Mouse (Mus musculus) MEL (cell line): ENCODE measurements around the gene Bmt2. TPM values are rescaled to one million over a fixed set of nuclear protein-coding genes. Genes with fewer than 3 reads are reported as not detected.

Experiments
- DNase-seq: peaks from one replicate; pipeline ENCODE4 v3.0.0; 2011; ENCODE audit warnings: low read depth, low spot score
- H3K27ac ChIP-seq: 2 replicates; pipeline ENCODE4 v1.5.1; 2012; ENCODE audit warnings: low read depth, mild to moderate bottlenecking, control low read depth, low read length, moderate library complexity; ENCODE audit not compliant: control insufficient read depth
- H3K27me3 ChIP-seq, 2 experiments: fragments of 150-350 bp in 1 of 2; sonication (generic) in 1 of 2; 2 replicates each; pipeline ENCODE4 v1.6.1; 2012; ENCODE audit warnings: low read length in 2 of 2, mild to moderate bottlenecking in 2 of 2, improper control_type of control experiment in 1 of 2, moderate library complexity in 1 of 2; ENCODE audit not compliant: insufficient read depth in 2 of 2, control insufficient read depth in 1 of 2
- H3K36me3 ChIP-seq, 2 experiments: 2 replicates each; pipeline ENCODE4 v1.6.1; 2012 to 2014; ENCODE audit warnings: low read length in 2 of 2, improper control_type of control experiment in 1 of 2, inconsistent platforms in 1 of 2, mild to moderate bottlenecking in 1 of 2; ENCODE audit not compliant: insufficient read depth in 2 of 2, control insufficient read depth in 1 of 2
- H3K4me1 ChIP-seq, 2 experiments: fragments of 150-350 bp in 1 of 2; sonication (generic) in 1 of 2; 2 replicates each; pipeline ENCODE4 v1.6.1; 2012; ENCODE audit warnings: low read length in 2 of 2, improper control_type of control experiment in 1 of 2, mild to moderate bottlenecking in 1 of 2; ENCODE audit not compliant: insufficient read depth in 2 of 2, control insufficient read depth in 1 of 2
- H3K4me3 ChIP-seq, 2 experiments: fragments of 150-350 bp in 1 of 2; sonication (generic) in 1 of 2; 2 replicates each; pipeline ENCODE4 v1.5.1; 2012; ENCODE audit warnings: low read depth in 2 of 2, low read length in 2 of 2, mild to moderate bottlenecking in 2 of 2, moderate library complexity in 2 of 2, control low read depth in 1 of 2, improper control_type of control experiment in 1 of 2; ENCODE audit not compliant: control insufficient read depth in 1 of 2, insufficient read depth in 1 of 2
- H3K79me2 ChIP-seq: 2 replicates; pipeline ENCODE4 v1.6.1; 2012; ENCODE audit warnings: mild to moderate bottlenecking, low read length, moderate library complexity; ENCODE audit not compliant: control insufficient read depth, poor library complexity, insufficient read depth
- H3K9ac ChIP-seq: 2 replicates; pipeline ENCODE4 v1.6.1; 2012; ENCODE audit warnings: low read depth, mild to moderate bottlenecking, control low read depth, low read length, moderate library complexity; ENCODE audit not compliant: control insufficient read depth, poor library complexity, severe bottlenecking
- H3K9me3 ChIP-seq: fragments of 150-350 bp; sonication (generic); replicated peaks from 2 replicates; pipeline ENCODE4 v1.6.1; 2012; ENCODE audit warnings: mild to moderate bottlenecking, low read length, improper control_type of control experiment, moderate library complexity; ENCODE audit not compliant: insufficient read depth
- BHLHE40 ChIP-seq: IDR thresholded peaks from 2 replicates; pipeline ENCODE4 v1.6.1; 2012; ENCODE audit warnings: low read depth, mild to moderate bottlenecking, inconsistent platforms, low read length, improper control_type of control experiment, borderline replicate concordance
- CHD1 ChIP-seq: IDR thresholded peaks from 2 replicates; pipeline ENCODE4 v1.6.1; 2012; ENCODE audit warnings: low read depth, mild to moderate bottlenecking, inconsistent platforms, low read length, improper control_type of control experiment
- CHD2 ChIP-seq: IDR thresholded peaks from 2 replicates; pipeline ENCODE4 v1.6.1; 2011; ENCODE audit warnings: low read length, improper control_type of control experiment
- CTCF ChIP-seq, 3 experiments: IDR thresholded peaks in 2 of 3; conservative IDR thresholded peaks in 1 of 3; 2 replicates each; pipeline ENCODE4 v1.5.1; 2011 to 2012; ENCODE audit warnings: low read length in 3 of 3, low read depth in 2 of 3, mild to moderate bottlenecking in 2 of 3, improper control_type of control experiment in 1 of 3, inconsistent platforms in 1 of 3, mixed read lengths in 1 of 3, moderate library complexity in 1 of 3; ENCODE audit not compliant: control insufficient read depth in 1 of 3, insufficient read depth in 1 of 3, poor library complexity in 1 of 3, severe bottlenecking in 1 of 3
- E2F4 ChIP-seq: IDR thresholded peaks from 2 replicates; pipeline ENCODE4 v1.6.1; 2011; ENCODE audit warnings: low read depth, low read length, improper control_type of control experiment, borderline replicate concordance
- ETS1 ChIP-seq: IDR thresholded peaks from 2 replicates; pipeline ENCODE4 v1.6.1; 2012; ENCODE audit warnings: low read depth, mild to moderate bottlenecking, inconsistent platforms, low read length, improper control_type of control experiment, moderate library complexity
- GATA1 ChIP-seq: IDR thresholded peaks from 2 replicates; pipeline ENCODE4 v1.6.1; 2011; ENCODE audit warnings: low read depth, low read length, improper control_type of control experiment
- MAX ChIP-seq: IDR thresholded peaks from 2 replicates; pipeline ENCODE4 v1.6.1; 2011; ENCODE audit warnings: low read length, improper control_type of control experiment
- MEF2A ChIP-seq: IDR thresholded peaks from 2 replicates; pipeline ENCODE4 v1.6.1; 2014; ENCODE audit warnings: low read depth, mild to moderate bottlenecking, inconsistent platforms, low read length, improper control_type of control experiment; ENCODE audit not compliant: poor library complexity, insufficient replicate concordance, severe bottlenecking; ENCODE audit errors: extremely low read depth
- POLR2A ChIP-seq, 2 experiments: IDR thresholded peaks; 2 replicates each; pipeline ENCODE4 v1.6.1; 2011 to 2012; ENCODE audit warnings: low read length in 2 of 2, mild to moderate bottlenecking in 2 of 2, control low read depth in 1 of 2, improper control_type of control experiment in 1 of 2, low read depth in 1 of 2, moderate library complexity in 1 of 2; ENCODE audit not compliant: control insufficient read depth in 1 of 2, insufficient read depth in 1 of 2, poor library complexity in 1 of 2
- POLR2AphosphoS2 ChIP-seq: IDR thresholded peaks from 2 replicates; pipeline ENCODE4 v1.6.1; 2011; ENCODE audit warnings: low read length, improper control_type of control experiment
- POLR2AphosphoS5 ChIP-seq: IDR thresholded peaks from 2 replicates; pipeline ENCODE4 v1.6.1; 2012; ENCODE audit warnings: low read depth, borderline replicate concordance, mild to moderate bottlenecking, inconsistent platforms, low read length, moderate library complexity, mixed read lengths
- RAD21 ChIP-seq: IDR thresholded peaks from 2 replicates; pipeline ENCODE4 v1.6.1; 2011; ENCODE audit warnings: mild to moderate bottlenecking, low read depth, low read length, improper control_type of control experiment
- SMC3 ChIP-seq: IDR thresholded peaks from 2 replicates; pipeline ENCODE4 v1.6.1; 2011; ENCODE audit warnings: low read depth, low read length, improper control_type of control experiment
- TBP ChIP-seq: IDR thresholded peaks from 2 replicates; pipeline ENCODE4 v1.8.0; 2011; ENCODE audit warnings: low read depth, low read length, improper control_type of control experiment
- USF1 ChIP-seq: IDR thresholded peaks from 2 replicates; pipeline ENCODE4 v1.6.1; 2014; ENCODE audit warnings: low read depth, mild to moderate bottlenecking, inconsistent platforms, low read length, improper control_type of control experiment, moderate library complexity
- USF2 ChIP-seq, 2 experiments: IDR thresholded peaks; 2 replicates each; pipeline ENCODE4 v1.6.1; 2011 to 2012; ENCODE audit warnings: improper control_type of control experiment in 2 of 2, low read length in 2 of 2, borderline replicate concordance in 1 of 2, inconsistent platforms in 1 of 2, low read depth in 1 of 2, mild to moderate bottlenecking in 1 of 2; ENCODE audit not compliant: insufficient read depth in 1 of 2
- ZKSCAN1 ChIP-seq: IDR thresholded peaks from 2 replicates; pipeline ENCODE4 v1.6.1; 2012; ENCODE audit warnings: low read depth, mild to moderate bottlenecking, inconsistent platforms, low read length, improper control_type of control experiment, moderate library complexity
- polyA plus RNA-seq, 2 experiments: library from polyadenylated mRNA; stranded (reverse) in 1 of 2; unstranded in 1 of 2; fragments of >175 nt in 1 of 2; fragments of >200 nt in 1 of 2; gene quantifications; 2 replicates each; pipeline versions ENCODE4 v1.2.1 to v1.2.4; 2012; ENCODE audit warnings: low replicate concordance in 2 of 2, low read depth in 1 of 2; ENCODE audit not compliant: insufficient read length in 2 of 2, insufficient read depth in 1 of 2, missing spikeins in 1 of 2
- total RNA-seq: library from RNA; depleted of rRNA; stranded (reverse); fragments of 300-350 nt; gene quantifications from 2 replicates; pipeline ENCODE4 v1.2.3, GENCODE M21; 2012

The Bmt2 gene
- total and polyA plus RNA-seq, 3 experiments = 3.1 to 4.7 TPM; not detected in 1

DNA sequence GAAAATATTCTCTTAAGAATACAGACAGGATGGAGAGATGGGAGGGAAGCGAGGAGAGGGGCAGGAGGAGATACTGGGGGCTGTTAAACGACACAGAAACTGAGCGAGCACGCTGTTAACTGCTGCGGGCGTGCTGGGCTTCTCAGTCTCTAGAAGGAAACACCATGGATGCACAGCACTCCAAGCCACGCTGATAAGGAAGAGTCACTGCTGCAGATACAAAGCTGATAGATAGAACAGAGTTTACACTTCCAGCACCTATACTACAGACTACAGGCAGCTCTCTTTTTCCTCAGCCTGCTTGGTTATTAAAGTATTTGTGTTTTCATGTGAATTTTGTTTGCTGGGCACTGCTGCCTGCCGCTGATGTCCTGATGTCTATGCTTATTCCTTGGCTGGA lies 91.6 kb downstream of the Bmt2 start:
- no peaks in the 10 kb centered on the region for H3K27me3 ChIP-seq
- no peak overlapping the region for H3K4me3 ChIP-seq
- peaks cover 2 to 6% of the 10 kb centered on the region in 2 experiments; a peak in 3 of 4 replicates for H3K36me3 ChIP-seq
- DNase-seq = no peak
- no peak overlapping the region for H3K9ac ChIP-seq
- H3K9me3 ChIP-seq = no peaks in the 10 kb centered on the region
- TF ChIP-seq ZKSCAN1 = no peak
- no peak for TF ChIP-seq SMC3
- 0 out of 2 replicates have a peak, but pooled peaks have one; percentile 24 for TF ChIP-seq GATA1
- H3K79me2 ChIP-seq = peaks cover 4% of the 10 kb centered on the region; the same call in 1 of the 2 replicates
- no peaks in the 10 kb centered on the region; a peak in 1 of 4 replicates for H3K4me1 ChIP-seq
- no peak overlapping the region for H3K27ac ChIP-seq

DNA sequence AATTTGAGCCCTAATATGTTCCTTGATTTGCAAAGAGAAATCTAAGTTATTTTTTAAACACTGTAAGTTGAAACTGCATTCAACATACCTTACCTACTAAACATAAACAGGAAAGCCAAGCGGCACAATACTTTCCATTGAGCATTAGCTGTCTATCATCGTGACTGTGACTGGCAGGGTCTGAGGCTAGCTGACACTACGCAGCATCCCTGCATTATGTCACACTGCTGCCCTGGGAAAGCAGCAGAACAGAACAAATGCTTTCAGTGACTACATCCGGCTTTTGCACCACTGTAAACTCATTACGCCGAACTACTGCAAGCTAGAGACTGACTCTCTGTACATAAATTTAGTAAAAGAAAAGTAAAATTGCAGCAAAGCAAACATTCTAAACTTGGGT lies 93.0 kb downstream of the Bmt2 start:
- no peak overlapping the region for H3K9ac ChIP-seq
- no peak for DNase-seq
- no peak overlapping the region for H3K4me3 ChIP-seq
- no peaks in the 10 kb centered on the region; a peak in 1 of 4 replicates for H3K4me1 ChIP-seq
- H3K36me3 ChIP-seq = peaks cover 2 to 6% of the 10 kb centered on the region in 2 experiments; a peak in 3 of 4 replicates
- peaks cover 4% of the 10 kb centered on the region; the same call in 1 of the 2 replicates for H3K79me2 ChIP-seq
- H3K9me3 ChIP-seq = no peaks in the 10 kb centered on the region
- H3K27ac ChIP-seq = no peak overlapping the region
- TF ChIP-seq TBP (no peak), RAD21 (no peak), CHD2 (no peak), BHLHE40 (no peak), ZKSCAN1 (no peak), POLR2AphosphoS5 (no peak), GATA1 (no peak), USF1 (no peak), POLR2AphosphoS2 (no peak), USF2 (IDR thresholded peaks at IDR 0.05; ENCODE audit: borderline replicate concordance in 1 of 2, insufficient read depth in 1 of 2, low read depth in 1 of 2, low read length in 2 of 2) (no peak), POLR2A (IDR thresholded peaks at IDR 0.05; ENCODE audit: control insufficient read depth in 1 of 2, insufficient read depth in 1 of 2, low read depth in 1 of 2, low read length in 2 of 2, poor library complexity in 1 of 2) (no peak), MAX (no peak), CHD1 (no peak), CTCF (IDR thresholded peaks at IDR 0.05 in 2 of 3, conservative IDR thresholded peaks at IDR 0.05 in 1 of 3; ENCODE audit: control insufficient read depth in 1 of 3, insufficient read depth in 1 of 3, low read depth in 2 of 3, low read length in 3 of 3, poor library complexity in 1 of 3, severe bottlenecking in 1 of 3) (no peak), ETS1 (no peak), E2F4 (no peak), MEF2A (no peak)
- TF ChIP-seq, all 39 proteins: peak for 0
- no peaks in the 10 kb centered on the region for H3K27me3 ChIP-seq
